Comparison of ENCODE assay signal across 1 mouse cellular context in genomic region chr12:108286381-108286780, GRCm38 (mm10).
TF ChIP-seq lines count a peak whose summit lies in the region.

No protein-coding gene starts in this region.

TF ChIP-seq in ES-E14, 5 proteins besides CTCF, POLR2A, EP300 and RAD21:
- TF ChIP-seq ZC3H11A (IDR thresholded peaks at IDR 0.05; ENCODE audit: borderline replicate concordance, low read depth, low read length), result no peak
- TF ChIP-seq CHD2 (IDR thresholded peaks at IDR 0.05; ENCODE audit: low read depth, low read length), result no peak
- no peak for TF ChIP-seq ZNF384 (IDR thresholded peaks at IDR 0.05; ENCODE audit: low read depth, low read length)
- TF ChIP-seq HCFC1 (IDR thresholded peaks at IDR 0.05; ENCODE audit: borderline replicate concordance, insufficient read depth, low read length), result no peak
- TF ChIP-seq MAFK (IDR thresholded peaks at IDR 0.05; ENCODE audit: insufficient read depth, low read depth, low read length), result no peak
